Mouse (Mus musculus) CD8-positive naive resting alpha-beta T cell, adult 57 days (primary cell): ENCODE results near the gene Gm6164. TPM values are rescaled to one million over a fixed set of nuclear protein-coding genes. Genes with fewer than 3 reads are reported as not detected.

Experiments used
- total RNA-seq: library from RNA; stranded (reverse); gene quantifications from one replicate; pipeline ENCODE4 v1.2.4, GENCODE M21; 2023

The Gm6164 gene
- not detected for total RNA-seq

DNA sequence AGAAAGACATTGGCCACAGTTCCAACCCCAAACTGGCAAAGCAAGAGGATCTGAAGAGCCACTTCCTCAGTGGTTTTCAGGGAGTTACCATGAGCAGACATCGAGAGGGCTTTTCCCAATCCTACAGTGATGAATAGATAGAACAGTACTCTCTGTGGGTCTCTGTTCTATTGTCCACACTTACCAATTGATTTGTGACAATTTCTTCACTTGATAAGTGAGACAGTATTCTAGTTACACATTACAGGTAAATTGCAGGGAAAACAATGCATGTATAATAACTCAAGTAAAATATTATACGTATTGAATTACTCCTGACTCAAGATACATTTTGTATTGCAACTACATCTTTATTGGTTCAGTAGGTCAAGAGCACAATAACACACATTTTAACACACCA lies at the start of gene Gm6164:
Gene Gm6164, minus strand, starts transcription at position 101 of the 400 bp plus-strand sequence.

GRCm38 (mm10) chr7:20233728-20234127 lies 28.3 kb upstream of the Gm6164 start, which contains the start of gene Gm4498:
TSS of gene Gm4498 (minus strand) at chr7:20233828.

GRCm38 (mm10) chr7:20193410-20193809 lies 12.0 kb downstream of the Gm6164 start, which contains the start of gene Vmn1r95:
TSS of gene Vmn1r95 (plus strand) at chr7:20193710.

DNA sequence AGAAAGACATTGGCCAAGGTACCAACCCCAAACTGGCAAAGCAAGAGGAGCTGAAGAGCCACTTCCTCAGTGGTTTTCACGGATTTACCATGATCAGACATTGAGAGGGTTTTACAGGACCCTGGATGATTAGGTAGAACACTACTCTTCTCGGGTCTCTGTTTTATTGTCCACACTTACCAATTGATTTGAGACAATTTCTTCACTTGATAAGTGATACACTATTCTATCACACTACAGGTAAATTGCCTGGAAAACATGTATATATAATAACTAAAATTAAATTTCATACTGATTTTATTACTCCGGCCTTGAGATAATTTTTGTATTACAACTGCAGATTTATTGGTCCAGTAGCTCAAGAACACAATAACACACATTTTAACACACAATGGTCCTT lies 37.1 kb downstream of the Gm6164 start, which contains the start of gene Vmn1r94:
Gene Vmn1r94, minus strand, starts transcription at position 101 of the 400 bp plus-strand sequence.

Other genes starting within 250 kb of the Gm6164 start
- gene Ceacam20, start 240.2 kb downstream of the Gm6164 start, total RNA-seq: not detected
- gene Nlrp9b, start 214.1 kb downstream of the Gm6164 start, total RNA-seq: not detected
- not detected for gene Vmn1r91, start 105.9 kb downstream of the Gm6164 start, total RNA-seq
- gene Gm16442, start 83.0 kb downstream of the Gm6164 start, total RNA-seq: not detected
- not detected for gene Vmn1r93, start 66.5 kb downstream of the Gm6164 start, total RNA-seq
- gene Vmn1r94, start 37.2 kb downstream of the Gm6164 start, total RNA-seq: not detected
- gene Vmn1r95, start 11.9 kb downstream of the Gm6164 start, total RNA-seq: not detected
- not detected for gene Gm4498, start 28.2 kb upstream of the Gm6164 start, total RNA-seq
- gene Gm5890, start 57.2 kb upstream of the Gm6164 start, total RNA-seq: not detected
- gene Gm4133, start 128.5 kb upstream of the Gm6164 start, total RNA-seq: not detected
- gene Gm5728, start 169.8 kb upstream of the Gm6164 start, total RNA-seq: not detected
- gene Vmn1r100, start 212.3 kb upstream of the Gm6164 start, total RNA-seq: not detected
- gene Vmn1r101, start 237.0 kb upstream of the Gm6164 start, total RNA-seq: not detected